In the genomic region with DNA sequence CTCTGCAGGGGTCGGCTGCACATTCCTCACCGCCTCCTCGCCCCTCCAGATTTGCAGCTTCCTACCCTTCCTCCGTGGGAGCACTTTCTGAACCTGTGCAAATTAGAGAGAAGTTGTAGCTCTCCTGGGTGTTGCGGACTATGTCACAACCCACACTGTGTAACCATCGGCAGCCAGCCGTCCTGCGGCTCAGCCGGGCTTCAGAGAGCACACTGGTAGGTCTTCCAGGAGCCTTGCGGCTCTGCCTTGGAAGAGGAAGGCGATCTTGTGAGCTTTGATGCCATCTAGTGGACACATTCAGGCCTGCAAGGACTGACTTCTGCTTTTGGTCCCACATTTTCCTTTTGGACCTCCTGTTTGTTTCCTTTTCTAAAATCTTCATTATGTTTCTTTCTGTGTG, we compare ENCODE assay signal across 8 mouse cellular contexts. TPM values are rescaled to one million over a fixed set of nuclear protein-coding genes. Genes with fewer than 3 reads are reported as not detected.
DNase-seq lines count a peak whose midpoint lies in the region; ATAC-seq lines count a peak whose summit lies in the region.

No protein-coding gene starts in this region.

- intact Hi-C loops in left cerebral cortex, postnatal 14 days (cut with DNase I): loop anchor here (2.0 to 10.0 kb wide), 3 partner anchors 43 to 499 kb away; partner anchors contain the start of gene Psen2

- peak overlapping the region; percentile 65 for H3K4me2 ChIP-seq in intestine, embryonic 14.5 days (ENCODE audit: low read length)

- H3K36me3 ChIP-seq in intestine, embryonic 14.5 days (ENCODE audit: control insufficient read depth, insufficient read depth, low read length): no peaks in the 10 kb centered on the region

- no peaks in the 10 kb centered on the region for H3K27me3 ChIP-seq in intestine, embryonic 14.5 days (replicated peaks; ENCODE audit: control insufficient read depth, insufficient read depth, low read length)

- 0 out of 2 replicates have a peak overlapping the region, but pooled peaks have one; percentile 25 for H3K9ac ChIP-seq in intestine, embryonic 14.5 days (ENCODE audit: low read length)

- peak; percentile 59 for ATAC-seq in intestine, embryonic 14.5 days (replicated peaks; ENCODE audit: low FRiP score, low TSS enrichment, low read depth)

- H3K4me1 ChIP-seq in intestine, embryonic 14.5 days (replicated peaks; ENCODE audit: control insufficient read depth, insufficient read depth, low read length): peaks cover 13% of the 10 kb centered on the region

- 0% methylated on average over 11 of the region's 11 CpGs for WGBS in intestine, embryonic 14.5 days

- no peaks in the 10 kb centered on the region for H3K9me3 ChIP-seq in intestine, embryonic 14.5 days (ENCODE audit: control insufficient read depth, low read length)

- DNase-seq in adrenal gland, adult (ENCODE audit: inconsistent age in 2 of 2, low spot score in 1 of 2): peak; percentile 84 to 94
- DNase-seq in embryo, embryonic 10 days (ENCODE audit: low spot score): peak; percentile 94
- DNase-seq in gastrocnemius, postnatal 25 days: peak; percentile 78
- DNase-seq in intestine, embryonic 14.5 days (ENCODE audit: low spot score): peak; percentile 91
- DNase-seq in left cerebral cortex, postnatal 14 days (ENCODE audit: low spot score in 2 of 2): peak; percentile 92 to 94
- peak; percentile 87 for DNase-seq in mesoderm, embryonic 11.5 days (ENCODE audit: low read depth, low spot score)
- peak; percentile 77 for DNase-seq in right cerebral cortex, postnatal 25 days
- DNase-seq in yolk sac, embryonic 10.5 days (ENCODE audit: low spot score): peak; percentile 71

- H3K27ac ChIP-seq in intestine, embryonic 14.5 days (ENCODE audit: low read depth): no peak overlapping the region

- peak overlapping the region; percentile 30 for H3K4me3 ChIP-seq in intestine, embryonic 14.5 days (ENCODE audit: low read depth, low read length)

RNA-seq across cellular contexts. Expression of gene Acbd3, which starts 38.0 kb away (rescaled TPM):
- total RNA-seq in gastrocnemius, postnatal 25 days (2021): 10 to 100 TPM; 12.2 to 12.9 TPM
- polyA plus RNA-seq in intestine, embryonic 14.5 days (2014; fragmentation: Nextera tagmentation; extraction: Ambion mirVana): 23.0 and 24.7 TPM in 2 replicates
- total RNA-seq in left cerebral cortex, postnatal 14 days (2021): 10 to 100 TPM; 29.0 to 30.2 TPM

RNA-seq across cellular contexts. Expression of gene H3f3a, which starts 49.9 kb away (rescaled TPM):
- total RNA-seq in gastrocnemius, postnatal 25 days (2021): 100 to 1,000 TPM; 350 to 362 TPM
- polyA plus RNA-seq in intestine, embryonic 14.5 days (2014; fragmentation: Nextera tagmentation; extraction: Ambion mirVana): 2,025 and 2,200 TPM in 2 replicates
- total RNA-seq in left cerebral cortex, postnatal 14 days (2021): 100 to 1,000 TPM; 361 to 401 TPM
